Mouse (Mus musculus): ENCODE results near the gene Sec14l1. TPM values are rescaled to one million over a fixed set of nuclear protein-coding genes. Genes with fewer than 3 reads are reported as not detected.

Sec14l1 gene
- total and polyA plus RNA-seq, 2 experiments from 2014 or later: 38.0 to 71.6 TPM

DNA sequence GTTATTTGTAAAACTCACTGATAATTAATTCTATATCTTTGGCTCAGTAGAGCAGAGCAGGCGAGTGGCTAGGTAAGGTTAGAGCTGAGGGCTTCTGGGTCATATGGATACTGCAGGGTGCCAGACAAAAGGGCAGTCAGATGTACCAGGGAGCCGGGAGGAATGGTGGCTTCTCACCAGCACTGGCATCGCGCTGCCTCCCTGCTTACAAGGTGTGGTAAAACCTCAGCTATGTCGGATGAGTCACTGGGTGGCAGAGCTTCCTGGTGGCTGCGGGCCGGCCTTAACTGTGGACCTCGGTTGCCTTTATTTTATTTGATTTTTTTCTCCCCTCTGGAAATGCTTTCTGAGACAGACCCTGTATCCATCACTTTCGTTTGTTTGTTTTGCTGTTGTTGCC lies 90.5 kb downstream of the Sec14l1 start:
- WGBS: 82% methylated on average over 9 of the region's 9 CpGs
- H3K9ac ChIP-seq (replicated peaks; ENCODE audit: low read depth, low read length): no peak overlapping the region
- DNase-seq (ENCODE audit: low spot score) (no peak), ATAC-seq (ENCODE audit: insufficient read depth, low read depth) (no peak)
- no peaks in the 10 kb centered on the region for H3K36me3 ChIP-seq (replicated peaks; ENCODE audit: control insufficient read depth, insufficient read depth, low read length)
- no peak for TF ChIP-seq CTCF (IDR thresholded peaks at IDR 0.05; ENCODE audit: low read depth)
- no peak for TF ChIP-seq EP300 (IDR thresholded peaks at IDR 0.05; ENCODE audit: low read depth)
- no peaks in the 10 kb centered on the region for H3K4me1 ChIP-seq (ENCODE audit: control insufficient read depth, insufficient read depth)
- H3K4me3 ChIP-seq (ENCODE audit: low read depth, low read length): no peak overlapping the region
- no peak overlapping the region for H3K4me2 ChIP-seq (ENCODE audit: low read depth, low read length)
- no peaks in the 10 kb centered on the region for H3K9me3 ChIP-seq (replicated peaks; ENCODE audit: control insufficient read depth, low read length)
- H3K27ac ChIP-seq (ENCODE audit: low read depth): no peak overlapping the region
- H3K27me3 ChIP-seq (ENCODE audit: control insufficient read depth, insufficient read depth, low read length): peaks cover 33% of the 10 kb centered on the region

DNA sequence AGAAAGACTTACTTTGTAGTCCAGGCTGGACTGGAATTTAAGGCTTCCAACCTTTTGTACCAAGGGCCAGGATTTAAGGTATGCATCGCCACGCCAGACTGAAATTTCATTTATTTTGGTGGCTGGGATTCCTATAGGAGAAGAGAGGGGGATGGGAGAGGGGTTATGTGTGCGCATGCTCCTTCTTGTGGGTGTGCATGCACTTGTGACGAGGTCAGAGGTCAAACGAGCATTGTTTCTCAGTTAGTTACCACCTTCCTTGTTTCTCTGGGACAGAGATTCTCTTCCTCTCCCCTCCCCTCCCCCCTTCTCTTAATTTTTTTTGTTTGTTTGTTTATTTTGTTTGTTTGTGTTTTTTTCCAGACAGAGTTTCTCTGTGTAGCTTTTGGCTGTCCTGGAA lies 92.5 kb downstream of the Sec14l1 start:
- H3K4me1 ChIP-seq (ENCODE audit: control insufficient read depth, insufficient read depth): no peaks in the 10 kb centered on the region
- no peak for TF ChIP-seq CTCF (IDR thresholded peaks at IDR 0.05; ENCODE audit: low read depth)
- no peak for TF ChIP-seq EP300 (IDR thresholded peaks at IDR 0.05; ENCODE audit: low read depth)
- 77% methylated on average over 5 of the region's 5 CpGs for WGBS
- no peaks in the 10 kb centered on the region for H3K36me3 ChIP-seq (replicated peaks; ENCODE audit: control insufficient read depth, insufficient read depth, low read length)
- no peak overlapping the region for H3K27ac ChIP-seq (ENCODE audit: low read depth)
- no peak overlapping the region for H3K4me3 ChIP-seq (ENCODE audit: low read depth, low read length)
- H3K27me3 ChIP-seq (ENCODE audit: control insufficient read depth, insufficient read depth, low read length): peaks cover 13% of the 10 kb centered on the region
- DNase-seq (ENCODE audit: low spot score) (no peak), ATAC-seq (ENCODE audit: insufficient read depth, low read depth) (no peak)
- no peak overlapping the region for H3K9ac ChIP-seq (replicated peaks; ENCODE audit: low read depth, low read length)
- H3K9me3 ChIP-seq (replicated peaks; ENCODE audit: control insufficient read depth, low read length): no peaks in the 10 kb centered on the region
- no peak overlapping the region for H3K4me2 ChIP-seq (ENCODE audit: low read depth, low read length)

DNA sequence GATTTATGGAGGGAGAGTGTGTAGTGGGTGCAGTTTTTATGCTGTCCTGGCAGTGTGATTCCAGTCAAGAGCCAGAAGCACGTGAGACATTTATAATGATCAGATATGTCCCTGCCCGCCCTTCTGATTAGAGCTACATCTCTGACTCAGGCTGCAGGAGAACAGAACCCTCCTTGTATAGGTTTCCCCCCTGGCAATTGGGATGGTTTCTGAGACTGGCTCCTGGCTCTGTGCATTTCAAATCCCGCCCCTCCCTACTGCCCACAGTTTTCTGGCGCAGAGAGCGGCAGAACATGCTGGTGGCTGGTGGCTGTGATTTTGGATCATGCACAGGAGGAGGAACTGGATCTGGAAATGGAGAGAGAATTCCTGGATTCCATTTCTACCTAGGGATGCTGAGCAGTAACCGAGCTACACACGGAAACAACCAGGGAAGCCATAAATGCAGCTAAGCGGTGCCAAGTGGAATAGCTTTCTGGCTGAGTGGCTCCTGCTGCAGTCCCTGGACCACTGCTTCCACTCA lies 93.2 kb downstream of the Sec14l1 start:
- TF ChIP-seq EP300 (IDR thresholded peaks at IDR 0.05; ENCODE audit: low read depth) (no peak), CTCF (IDR thresholded peaks at IDR 0.05; ENCODE audit: low read depth) (no peak)
- Histone ChIP-seq H3K9ac (replicated peaks; ENCODE audit: low read depth, low read length) (no peak overlapping the region), H3K27ac (ENCODE audit: low read depth) (no peak overlapping the region), H3K36me3 (replicated peaks; ENCODE audit: control insufficient read depth, insufficient read depth, low read length) (no peaks in the 10 kb centered on the region), H3K4me2 (ENCODE audit: low read depth, low read length) (no peak overlapping the region), H3K27me3 (ENCODE audit: control insufficient read depth, insufficient read depth, low read length) (peaks cover 7% of the 10 kb centered on the region), H3K4me1 (ENCODE audit: control insufficient read depth, insufficient read depth) (no peaks in the 10 kb centered on the region), H3K9me3 (replicated peaks; ENCODE audit: control insufficient read depth, low read length) (no peaks in the 10 kb centered on the region), H3K4me3 (ENCODE audit: low read depth, low read length) (no peak overlapping the region)
- no peak for DNase-seq (ENCODE audit: low spot score)
- no peak for ATAC-seq (ENCODE audit: insufficient read depth, low read depth)
- 80% methylated on average over 8 of the region's 8 CpGs for WGBS

Small RNA genes lying within 50 kb of the gene (microRNA-seq; reads per million reads assigned to microRNA genes)
- gene Gm24323 (not detected), gene Mir6516 (3.9 reads per million, percentile 18 among the genes with 10 or more reads in this experiment)

Other genes starting within 250 kb of the Sec14l1 start
- gene Mgat5b, start 196.3 kb upstream of the Sec14l1 start, total RNA-seq (2014; rRNA removed; ENCODE audit: low replicate concordance): 0.04 and 0.58 TPM in 2 replicates
- gene Mgat5b, start 196.3 kb upstream of the Sec14l1 start, polyA plus RNA-seq (2015; fragmentation: Nextera tagmentation; extraction: Ambion mirVana): 0.11 and 0.14 TPM in 2 replicates
- gene Sept9, start 84.5 kb downstream of the Sec14l1 start, total RNA-seq (2014; rRNA removed; ENCODE audit: low replicate concordance): 57.8 and 64.2 TPM in 2 replicates
- 30.5 and 31.6 TPM in 2 replicates for gene Sept9, start 84.5 kb downstream of the Sec14l1 start, polyA plus RNA-seq (2015; fragmentation: Nextera tagmentation; extraction: Ambion mirVana)